Mouse (Mus musculus): Measurements from ENCODE around the gene Rfx4. TPM values are rescaled to one million over a fixed set of nuclear protein-coding genes. Genes with fewer than 3 reads are reported as not detected.

Gene Rfx4
- polyA plus RNA-seq, 1 experiment, result not detected

DNA sequence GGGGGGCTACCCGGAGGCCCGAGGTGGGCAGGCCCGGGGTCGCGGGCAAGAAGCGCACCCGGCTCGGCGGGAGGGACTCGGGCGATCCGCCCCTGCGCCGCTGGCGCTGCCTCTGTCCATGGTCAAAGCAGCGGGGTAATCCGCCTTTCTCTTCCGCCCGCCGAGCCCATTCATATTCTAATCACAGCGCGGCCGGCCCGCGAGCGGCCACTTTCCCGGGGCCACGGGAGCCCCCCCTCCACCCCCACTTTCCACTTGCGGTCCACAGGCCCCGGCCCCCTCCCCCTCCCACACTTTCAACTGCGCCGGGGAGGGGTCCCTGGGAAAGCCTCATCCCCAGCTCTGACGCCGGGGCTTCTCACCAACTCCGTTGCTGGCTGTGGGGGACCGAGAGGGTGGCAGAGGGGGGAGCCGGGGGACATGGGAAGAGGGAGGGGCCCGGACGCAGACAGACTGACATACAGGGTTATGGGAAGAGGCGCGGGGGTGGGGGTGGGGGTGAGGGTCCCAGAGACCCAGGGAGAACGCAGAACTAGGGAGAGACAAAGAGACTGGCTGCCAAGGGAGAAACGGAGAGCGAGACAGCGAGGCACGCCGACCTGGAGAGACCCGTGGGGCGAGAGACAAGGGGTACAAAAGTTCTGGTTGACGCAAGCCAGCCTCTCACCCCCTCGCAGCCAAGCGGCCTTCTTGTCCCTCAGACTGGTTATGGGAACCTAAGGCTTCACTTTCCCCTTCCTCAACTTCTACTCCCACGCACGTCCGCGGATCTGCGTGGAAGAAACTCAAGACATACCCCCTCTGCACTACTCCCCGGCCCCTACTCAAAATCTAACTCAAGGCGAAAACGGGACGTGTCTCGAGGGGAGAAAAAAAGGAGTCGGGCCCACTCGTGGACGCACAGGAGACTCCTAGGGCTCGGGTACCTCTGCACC, 744 bp upstream of the Rfx4 start:
- no peaks in the 10 kb centered on the region for H3K79me3 ChIP-seq (ENCODE audit: low read depth)
- no peak overlapping the region for H3ac ChIP-seq (ENCODE audit: control insufficient read depth, insufficient read length, low read depth)
- H3K36me3 ChIP-seq (ENCODE audit: control insufficient read depth, insufficient read depth), result no peaks in the 10 kb centered on the region
- H3K79me2 ChIP-seq (ENCODE audit: control insufficient read depth, insufficient read depth), result no peaks in the 10 kb centered on the region
- no peak overlapping the region for H3K4me3 ChIP-seq (ENCODE audit: insufficient read depth, poor library complexity, severe bottlenecking)
- H3K27me3 ChIP-seq (ENCODE audit: control insufficient read depth, insufficient read depth, insufficient read length), result peaks cover 60% of the 10 kb centered on the region
- TF ChIP-seq MAX (IDR thresholded peaks at IDR 0.05), result no peak
- TF ChIP-seq MYOD1 (IDR thresholded peaks at IDR 0.05; ENCODE audit: control insufficient read depth, insufficient read length, low read depth), result no peak
- TF ChIP-seq MYOG (IDR thresholded peaks at IDR 0.05; ENCODE audit: control insufficient read depth, extremely low read depth, insufficient read length), result no peak
- TF ChIP-seq CTCF (IDR thresholded peaks at IDR 0.05; ENCODE audit: control insufficient read depth, insufficient read depth, insufficient read length), result no peak
- TF ChIP-seq FOSL1 (IDR thresholded peaks at IDR 0.05; ENCODE audit: insufficient read depth, low read length, poor library complexity, severe bottlenecking), result no peak
- no peak for TF ChIP-seq CEBPB (IDR thresholded peaks at IDR 0.05; ENCODE audit: low read depth)
- TF ChIP-seq USF1 (IDR thresholded peaks at IDR 0.05; ENCODE audit: low read depth), result no peak

- Histone ChIP-seq H3K36me3 (ENCODE audit: control insufficient read depth, insufficient read depth) (no peaks in the 10 kb centered on the region), H3K27me3 (ENCODE audit: control insufficient read depth, insufficient read depth, insufficient read length) (peaks cover 64% of the 10 kb centered on the region), H3K4me3 (ENCODE audit: insufficient read depth, poor library complexity, severe bottlenecking) (no peak overlapping the region), H3K79me2 (ENCODE audit: control insufficient read depth, insufficient read depth) (no peaks in the 10 kb centered on the region), H3ac (ENCODE audit: control insufficient read depth, insufficient read length, low read depth) (no peak overlapping the region), H3K79me3 (ENCODE audit: low read depth) (no peaks in the 10 kb centered on the region)
- no peak for TF ChIP-seq MYOG (IDR thresholded peaks at IDR 0.05; ENCODE audit: control insufficient read depth, extremely low read depth, insufficient read length)
These were observed 703 bp downstream of the Rfx4 start for GRCm38 (mm10) chr10:84756435-84757095.

DNA sequence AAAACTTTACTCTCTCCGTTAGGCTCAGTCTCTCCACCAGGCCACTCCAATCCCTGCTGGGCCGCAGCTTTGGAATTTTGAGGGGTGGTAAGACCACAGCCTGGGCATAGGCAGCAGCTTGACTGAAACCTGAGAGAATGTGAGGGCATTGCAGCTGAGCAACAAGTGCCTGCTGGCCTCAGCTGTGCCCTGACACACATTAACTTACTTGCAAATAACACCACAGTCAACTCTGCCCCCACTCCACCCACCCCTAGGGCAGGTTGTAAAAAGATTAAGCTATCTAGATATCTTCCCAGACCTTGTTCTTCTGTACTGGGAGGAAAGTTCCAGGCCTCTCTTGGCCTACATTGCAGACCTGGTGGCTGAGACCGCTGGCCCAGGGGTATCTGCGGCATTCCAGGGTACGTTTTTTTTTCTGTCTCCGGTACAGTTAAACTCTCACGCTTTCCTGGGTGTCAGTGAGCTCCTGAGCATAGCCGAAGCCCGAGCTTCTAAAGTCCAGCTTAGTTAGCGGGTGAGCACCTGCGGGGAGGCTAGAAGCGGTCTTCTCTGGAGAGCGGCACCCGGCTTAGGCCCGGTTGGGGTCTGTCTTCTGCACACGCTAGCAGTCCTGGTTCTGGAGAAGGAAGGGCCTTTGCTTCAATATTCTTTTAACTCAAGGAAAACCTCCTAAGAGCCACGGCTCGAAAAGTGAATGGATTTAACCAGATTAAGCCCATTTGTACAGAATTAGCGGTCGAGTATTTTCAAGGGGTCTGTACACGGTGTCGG, 1.8 kb downstream of the Rfx4 start:
- Histone ChIP-seq H3K36me3 (ENCODE audit: control insufficient read depth, insufficient read depth) (no peaks in the 10 kb centered on the region), H3ac (ENCODE audit: control insufficient read depth, insufficient read length, low read depth) (no peak overlapping the region), H3K4me3 (ENCODE audit: insufficient read depth, poor library complexity, severe bottlenecking) (no peak overlapping the region), H3K79me2 (ENCODE audit: control insufficient read depth, insufficient read depth) (no peaks in the 10 kb centered on the region), H3K79me3 (ENCODE audit: low read depth) (no peaks in the 10 kb centered on the region), H3K27me3 (ENCODE audit: control insufficient read depth, insufficient read depth, insufficient read length) (peaks cover 67% of the 10 kb centered on the region)
- no peak for TF ChIP-seq MYOG (IDR thresholded peaks at IDR 0.05; ENCODE audit: control insufficient read depth, extremely low read depth, insufficient read length)
- no peak for TF ChIP-seq CTCF (IDR thresholded peaks at IDR 0.05; ENCODE audit: control insufficient read depth, insufficient read depth, insufficient read length)
- no peak for TF ChIP-seq MYOD1 (IDR thresholded peaks at IDR 0.05; ENCODE audit: control insufficient read depth, insufficient read length, low read depth)
- no peak for TF ChIP-seq FOSL1 (IDR thresholded peaks at IDR 0.05; ENCODE audit: insufficient read depth, low read length, poor library complexity, severe bottlenecking)

DNA sequence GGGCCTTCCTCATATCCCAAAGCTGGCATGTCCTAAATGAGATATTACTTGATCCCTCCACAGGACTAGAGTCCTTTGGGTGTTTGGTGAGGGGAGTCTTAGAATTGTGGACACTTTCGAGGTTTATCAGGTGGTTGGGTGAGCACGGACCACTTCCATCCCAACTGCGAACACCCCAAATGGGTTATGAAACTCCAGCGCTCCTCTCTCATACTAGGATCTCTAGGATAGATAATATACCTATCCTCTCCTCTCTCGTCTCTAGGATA, 2.3 kb downstream of the Rfx4 start:
- no peak overlapping the region for H3ac ChIP-seq (ENCODE audit: control insufficient read depth, insufficient read length, low read depth)
- no peaks in the 10 kb centered on the region for H3K79me3 ChIP-seq (ENCODE audit: low read depth)
- no peaks in the 10 kb centered on the region for H3K79me2 ChIP-seq (ENCODE audit: control insufficient read depth, insufficient read depth)
- TF ChIP-seq CEBPB (IDR thresholded peaks at IDR 0.05; ENCODE audit: low read depth) (no peak), MYOG (IDR thresholded peaks at IDR 0.05; ENCODE audit: control insufficient read depth, extremely low read depth, insufficient read length) (no peak), MAX (IDR thresholded peaks at IDR 0.05) (no peak), FOSL1 (IDR thresholded peaks at IDR 0.05; ENCODE audit: insufficient read depth, low read length, poor library complexity, severe bottlenecking) (no peak), USF1 (IDR thresholded peaks at IDR 0.05; ENCODE audit: low read depth) (no peak), CTCF (IDR thresholded peaks at IDR 0.05; ENCODE audit: control insufficient read depth, insufficient read depth, insufficient read length) (no peak), MYOD1 (IDR thresholded peaks at IDR 0.05; ENCODE audit: control insufficient read depth, insufficient read length, low read depth) (no peak)
- no peaks in the 10 kb centered on the region for H3K36me3 ChIP-seq (ENCODE audit: control insufficient read depth, insufficient read depth)
- no peak overlapping the region for H3K4me3 ChIP-seq (ENCODE audit: insufficient read depth, poor library complexity, severe bottlenecking)
- H3K27me3 ChIP-seq (ENCODE audit: control insufficient read depth, insufficient read depth, insufficient read length), result peaks cover 65% of the 10 kb centered on the region

- Histone ChIP-seq H3K27me3 (ENCODE audit: control insufficient read depth, insufficient read depth, insufficient read length) (peaks cover 65% of the 10 kb centered on the region), H3K79me2 (ENCODE audit: control insufficient read depth, insufficient read depth) (no peaks in the 10 kb centered on the region), H3ac (ENCODE audit: control insufficient read depth, insufficient read length, low read depth) (no peak overlapping the region), H3K79me3 (ENCODE audit: low read depth) (no peaks in the 10 kb centered on the region), H3K4me3 (ENCODE audit: insufficient read depth, poor library complexity, severe bottlenecking) (no peak overlapping the region), H3K36me3 (ENCODE audit: control insufficient read depth, insufficient read depth) (no peaks in the 10 kb centered on the region)
- TF ChIP-seq MYOG (IDR thresholded peaks at IDR 0.05; ENCODE audit: control insufficient read depth, extremely low read depth, insufficient read length) (no peak), CEBPB (IDR thresholded peaks at IDR 0.05; ENCODE audit: low read depth) (no peak), USF1 (IDR thresholded peaks at IDR 0.05; ENCODE audit: low read depth) (no peak), FOSL1 (IDR thresholded peaks at IDR 0.05; ENCODE audit: insufficient read depth, low read length, poor library complexity, severe bottlenecking) (no peak), MAX (IDR thresholded peaks at IDR 0.05) (no peak), CTCF (IDR thresholded peaks at IDR 0.05; ENCODE audit: control insufficient read depth, insufficient read depth, insufficient read length) (no peak), MYOD1 (IDR thresholded peaks at IDR 0.05; ENCODE audit: control insufficient read depth, insufficient read length, low read depth) (no peak)
These were observed 2.9 kb downstream of the Rfx4 start for GRCm38 (mm10) chr10:84758483-84759431.

All from C2C12 (cell line).